Mouse (Mus musculus) limb, embryonic 11.5 days (tissue): ENCODE measurements around the gene Gtf2f1. TPM values are rescaled to one million over a fixed set of nuclear protein-coding genes. Genes with fewer than 3 reads are reported as not detected.

Experiments used
- ATAC-seq: fragments of 200-750 bp; cut with Nextera tagmentation; 2 replicates; pipeline ENCODE4 v1.8.0; 2017; ENCODE audit warnings: low read depth; ENCODE audit not compliant: insufficient number of reproducible peaks, low FRiP score, low TSS enrichment
- DNase-seq: peaks from one replicate; pipeline ENCODE4 v3.0.0-alpha.2; 2015; ENCODE audit warnings: low spot score
- H3K27ac ChIP-seq: fragments of 300-500 bp; sonication (generic); replicated peaks from 2 replicates; pipeline ENCODE4 v1.5.1; 2014; ENCODE audit warnings: low read depth, mild to moderate bottlenecking, low read length
- H3K27me3 ChIP-seq: fragments of 300-500 bp; sonication (generic); 2 replicates; pipeline ENCODE4 v1.6.1; 2014; ENCODE audit warnings: mild to moderate bottlenecking, low read length, mixed read lengths; ENCODE audit not compliant: control insufficient read depth, insufficient read depth
- H3K36me3 ChIP-seq: fragments of 300-500 bp; sonication (generic); 2 replicates; pipeline ENCODE4 v1.6.1; 2014; ENCODE audit warnings: mild to moderate bottlenecking, low read length, moderate library complexity, mixed read lengths; ENCODE audit not compliant: control insufficient read depth, insufficient read depth
- H3K4me1 ChIP-seq: fragments of 300-500 bp; sonication (generic); 2 replicates; pipeline ENCODE4 v1.6.1; 2014; ENCODE audit warnings: low read length, mixed read lengths; ENCODE audit not compliant: control insufficient read depth, insufficient read depth
- H3K4me2 ChIP-seq: fragments of 300-500 bp; sonication (generic); 2 replicates; pipeline ENCODE4 v1.6.1; 2014; ENCODE audit warnings: low read depth, mild to moderate bottlenecking, moderate library complexity; ENCODE audit not compliant: severe bottlenecking
- H3K4me3 ChIP-seq: fragments of 300-500 bp; sonication (generic); 2 replicates; pipeline ENCODE4 v1.5.1; 2014; ENCODE audit warnings: low read depth, low read length
- H3K9ac ChIP-seq: fragments of 300-500 bp; sonication (generic); 2 replicates; pipeline ENCODE4 v1.6.1; 2014; ENCODE audit warnings: mild to moderate bottlenecking, low read length
- H3K9me3 ChIP-seq: fragments of 300-500 bp; sonication (generic); 2 replicates; pipeline ENCODE4 v1.6.1; 2016; ENCODE audit warnings: low read length; ENCODE audit not compliant: control insufficient read depth
- WGBS: fragments of 180-500 bp; shearing (Covaris S2); extraction: QIAGEN DNeasy Blood & Tissue Kit; methylation state at CpG from one replicate; pipeline ENCODE4 v1.1.7; 2014; 5-methylcytosine and 5-hydroxymethylcytosine counted together
- polyA plus RNA-seq: library from polyadenylated mRNA; unstranded; fragments of >200 nt; fragmentation: Nextera tagmentation; extraction: Ambion mirVana; gene quantifications from 2 replicates; pipeline ENCODE4 v1.2.1, GENCODE M21; 2014

The Gtf2f1 gene
- polyA plus RNA-seq, 1 experiment from 2014 or later, result 76.6 TPM

- Histone ChIP-seq H3K27me3 (no peaks in the 10 kb centered on the region), H3K9ac (no peak overlapping the region), H3K27ac (no peak overlapping the region), H3K4me1 (peaks cover 5% of the 10 kb centered on the region), H3K36me3 (no peaks in the 10 kb centered on the region; the same call in 1 of the 2 replicates), H3K9me3 (no peaks in the 10 kb centered on the region), H3K4me2 (no peak overlapping the region), H3K4me3 (no peak overlapping the region)
- ATAC-seq (no peak), DNase-seq (no peak)
- 86% methylated on average over 3 of the region's 3 CpGs for WGBS
Measured at GRCm38 (mm10) chr17:56986105-56986805, 24.8 kb downstream of the Gtf2f1 start.

GRCm38 (mm10) chr17:56985656-56986055 lies 25.4 kb downstream of the Gtf2f1 start:
- no peak overlapping the region for H3K27ac ChIP-seq
- no peaks in the 10 kb centered on the region for H3K27me3 ChIP-seq
- H3K4me2 ChIP-seq, result no peak overlapping the region
- no peak for DNase-seq
- H3K4me1 ChIP-seq, result peaks cover under 1% of the 10 kb centered on the region; the same call in 1 of the 2 replicates
- H3K9ac ChIP-seq, result no peak overlapping the region
- no peak for ATAC-seq
- H3K36me3 ChIP-seq, result no peaks in the 10 kb centered on the region; the same call in 1 of the 2 replicates
- no peaks in the 10 kb centered on the region for H3K9me3 ChIP-seq
- 67% methylated on average over 3 of the region's 3 CpGs for WGBS
- H3K4me3 ChIP-seq, result no peak overlapping the region

GRCm38 (mm10) chr17:56984886-56985285 lies 26.2 kb downstream of the Gtf2f1 start:
- no peaks in the 10 kb centered on the region; the same call in 1 of the 2 replicates for H3K36me3 ChIP-seq
- H3K4me3 ChIP-seq, result no peak overlapping the region
- no peak for ATAC-seq
- no peak for DNase-seq
- no peaks in the 10 kb centered on the region for H3K27me3 ChIP-seq
- 82% methylated on average over 9 of the region's 9 CpGs for WGBS
- H3K9ac ChIP-seq, result no peak overlapping the region
- H3K27ac ChIP-seq, result no peak overlapping the region
- no peak overlapping the region for H3K4me2 ChIP-seq
- no peaks in the 10 kb centered on the region for H3K9me3 ChIP-seq
- H3K4me1 ChIP-seq, result no peaks in the 10 kb centered on the region

GRCm38 (mm10) chr17:56982013-56982412 lies 29.1 kb downstream of the Gtf2f1 start, which contains the start of gene Acer1:
Gene Acer1 (minus strand): TSS chr17:56982126.
- Histone ChIP-seq H3K4me2 (no peak within 1 kb of the TSS), H3K36me3 (no peaks in the 10 kb centered on the region), H3K4me1 (no peaks in the 10 kb centered on the region), H3K9ac (no peak within 1 kb of the TSS), H3K27ac (no peak within 1 kb of the TSS), H3K4me3 (no peak within 1 kb of the TSS), H3K27me3 (no peaks in the 10 kb centered on the region), H3K9me3 (no peaks in the 10 kb centered on the region)
- WGBS, result 70% methylated on average over 5 of the region's 5 CpGs
- no peak for DNase-seq
- ATAC-seq, result no peak

GRCm38 (mm10) chr17:56981049-56981448 lies 30.0 kb downstream of the Gtf2f1 start:
- Histone ChIP-seq H3K4me3 (no peak overlapping the region), H3K27me3 (no peaks in the 10 kb centered on the region), H3K36me3 (no peaks in the 10 kb centered on the region), H3K9me3 (no peaks in the 10 kb centered on the region), H3K4me1 (no peaks in the 10 kb centered on the region), H3K9ac (no peak overlapping the region), H3K4me2 (no peak overlapping the region), H3K27ac (no peak overlapping the region)
- no peak for DNase-seq
- 74% methylated on average over 7 of the region's 7 CpGs for WGBS
- no peak for ATAC-seq

- no peak overlapping the region for H3K27ac ChIP-seq
- H3K36me3 ChIP-seq, result no peaks in the 10 kb centered on the region
- no peak overlapping the region for H3K4me2 ChIP-seq
- H3K4me1 ChIP-seq, result no peaks in the 10 kb centered on the region
- no peak overlapping the region for H3K9ac ChIP-seq
- DNase-seq (no peak), ATAC-seq (no peak)
- H3K9me3 ChIP-seq, result no peaks in the 10 kb centered on the region
- 25% methylated on average over 6 of the region's 8 CpGs for WGBS
- H3K4me3 ChIP-seq, result no peak overlapping the region
- H3K27me3 ChIP-seq, result no peaks in the 10 kb centered on the region
Measured at GRCm38 (mm10) chr17:56979524-56979923, 31.6 kb downstream of the Gtf2f1 start.

GRCm38 (mm10) chr17:56976531-56977390 lies 34.3 kb downstream of the Gtf2f1 start:
- H3K27ac ChIP-seq, result no peak overlapping the region
- no peaks in the 10 kb centered on the region for H3K27me3 ChIP-seq
- 81% methylated on average over 8 of the region's 8 CpGs for WGBS
- H3K9me3 ChIP-seq, result no peaks in the 10 kb centered on the region
- no peak overlapping the region for H3K9ac ChIP-seq
- no peak for DNase-seq
- no peaks in the 10 kb centered on the region for H3K4me1 ChIP-seq
- ATAC-seq, result no peak
- no peaks in the 10 kb centered on the region for H3K36me3 ChIP-seq
- no peak overlapping the region for H3K4me3 ChIP-seq
- no peak overlapping the region for H3K4me2 ChIP-seq

- Histone ChIP-seq H3K9ac (no peak overlapping the region), H3K36me3 (no peaks in the 10 kb centered on the region), H3K27ac (no peak overlapping the region), H3K9me3 (no peaks in the 10 kb centered on the region), H3K4me3 (no peak overlapping the region), H3K4me2 (no peak overlapping the region), H3K4me1 (no peaks in the 10 kb centered on the region), H3K27me3 (no peaks in the 10 kb centered on the region)
- no peak for DNase-seq
- no peak for ATAC-seq
- WGBS, result 84% methylated on average over 3 of the region's 3 CpGs
Measured at GRCm38 (mm10) chr17:56975391-56975790, 35.7 kb downstream of the Gtf2f1 start.
